Mouse (Mus musculus) lung, postnatal 10 days (tissue): Measurements from ENCODE around the gene Tmem129.

ENCODE experiments used
- DNase-seq: peaks from one replicate; pipeline ENCODE4 v3.0.0; 2021

The Tmem129 gene

GRCm38 (mm10) chr5:33635361-33635760, 22.9 kb downstream of the Tmem129 start:
- no peak for DNase-seq

- DNase-seq: no peak
These were observed 25.7 kb downstream of the Tmem129 start for GRCm38 (mm10) chr5:33632526-33632925.

- no peak for DNase-seq
These were observed 27.6 kb downstream of the Tmem129 start for GRCm38 (mm10) chr5:33630615-33631014.

- DNase-seq: peak; percentile 46
These were observed 28.2 kb downstream of the Tmem129 start for GRCm38 (mm10) chr5:33630061-33630460.

GRCm38 (mm10) chr5:33629301-33629987, 28.8 kb downstream of the Tmem129 start, which contains the start of the genes Fam53a and Gm9903:
Gene Fam53a (minus strand): TSS chr5:33629635.
Gene Gm9903 (plus strand): TSS chr5:33629925.
- peak; percentile 100 for DNase-seq

- peak; percentile 52 for DNase-seq
These were observed 29.4 kb downstream of the Tmem129 start for GRCm38 (mm10) chr5:33628820-33629300.

- peak; percentile 13 for DNase-seq
These were observed 30.2 kb downstream of the Tmem129 start for GRCm38 (mm10) chr5:33627968-33628367.

- DNase-seq: no peak
These were observed 34.5 kb downstream of the Tmem129 start for GRCm38 (mm10) chr5:33623766-33624165.

- DNase-seq: no peak
These were observed 35.5 kb downstream of the Tmem129 start for GRCm38 (mm10) chr5:33622671-33623070.

GRCm38 (mm10) chr5:33614391-33614790, 43.8 kb downstream of the Tmem129 start:
- DNase-seq: no peak

GRCm38 (mm10) chr5:33611795-33612194, 46.4 kb downstream of the Tmem129 start:
- no peak for DNase-seq

GRCm38 (mm10) chr5:33609226-33609625, 49.0 kb downstream of the Tmem129 start:
- DNase-seq: no peak

- DNase-seq: no peak
These were observed 50.8 kb downstream of the Tmem129 start for GRCm38 (mm10) chr5:33607434-33607833.

- DNase-seq: no peak
These were observed 51.6 kb downstream of the Tmem129 start for GRCm38 (mm10) chr5:33606631-33607030.

- DNase-seq: no peak
These were observed 52.9 kb downstream of the Tmem129 start for GRCm38 (mm10) chr5:33605314-33605713.
